Mouse (Mus musculus): Measurements from ENCODE around the gene Herc3.
A peak's percentile ranks its signal among the peaks of the same experiment; 100 is the strongest.

Herc3 gene

GRCm38 (mm10) chr6:58922511-58922910 is 91.2 kb downstream of the Herc3 start:
- no peak for DNase-seq

- DNase-seq = peak; percentile 80 to 84
These were observed 96.6 kb downstream of the Herc3 start for GRCm38 (mm10) chr6:58927881-58928280.

- peak; percentile 28 to 53 for DNase-seq
These were observed 98.7 kb downstream of the Herc3 start for GRCm38 (mm10) chr6:58929911-58930431.

GRCm38 (mm10) chr6:58931149-58931548 is 99.9 kb downstream of the Herc3 start:
- DNase-seq = no peak

GRCm38 (mm10) chr6:58932515-58933188 is 101.4 kb downstream of the Herc3 start:
- DNase-seq = peak; percentile 27 to 32

- peak; percentile 78 to 87 for DNase-seq
These were observed 102.1 kb downstream of the Herc3 start for GRCm38 (mm10) chr6:58933189-58933913.

GRCm38 (mm10) chr6:58934144-58934543 is 102.9 kb downstream of the Herc3 start:
- no peak for DNase-seq

GRCm38 (mm10) chr6:58937726-58938125 is 106.5 kb downstream of the Herc3 start:
- no peak for DNase-seq

GRCm38 (mm10) chr6:58942276-58942675 is 111.0 kb downstream of the Herc3 start:
- no peak for DNase-seq

GRCm38 (mm10) chr6:58943958-58944357 is 112.7 kb downstream of the Herc3 start:
- DNase-seq = no peak

GRCm38 (mm10) chr6:58946246-58946645 is 115.0 kb downstream of the Herc3 start:
- DNase-seq = no peak

GRCm38 (mm10) chr6:58946840-58947239 is 115.6 kb downstream of the Herc3 start:
- no peak for DNase-seq

GRCm38 (mm10) chr6:58950410-58950809 is 119.1 kb downstream of the Herc3 start:
- DNase-seq = no peak

- no peak for DNase-seq
These were observed 120.1 kb downstream of the Herc3 start for GRCm38 (mm10) chr6:58951128-58951992.

GRCm38 (mm10) chr6:58960523-58960922 is 129.3 kb downstream of the Herc3 start:
- DNase-seq = no peak

GRCm38 (mm10) chr6:58962691-58963090 is 131.4 kb downstream of the Herc3 start:
- peak in 1 of 2 experiments; percentile 7 for DNase-seq

- peak in 1 of 2 experiments; percentile 25 for DNase-seq
These were observed 132.8 kb downstream of the Herc3 start for GRCm38 (mm10) chr6:58964091-58964490.

- peak; percentile 16 to 54 for DNase-seq
These were observed 133.3 kb downstream of the Herc3 start for GRCm38 (mm10) chr6:58964565-58964964.

- DNase-seq = peak; percentile 71 to 78
These were observed 134.0 kb downstream of the Herc3 start for GRCm38 (mm10) chr6:58965071-58965831.

- DNase-seq = peak; percentile 24 to 44
These were observed 137.0 kb downstream of the Herc3 start for GRCm38 (mm10) chr6:58968272-58968671.

All from cerebellum, postnatal 10 days (tissue).